Mouse (Mus musculus) R1 (cell line): ENCODE results near the gene Srxn1.
A peak's percentile ranks its signal among the peaks of the same experiment; 100 is the strongest.

Experiments used
- DNase-seq: peaks from one replicate; pipeline ENCODE4 v3.0.0-alpha.2; 2018; ENCODE audit warnings: low read depth, low spot score

Srxn1 gene

GRCm38 (mm10) chr2:152159487-152159886 lies 54.2 kb downstream of the Srxn1 start:
- DNase-seq = peak; percentile 84
